Mouse (Mus musculus) embryonic stem cell, embryonic (primary cell): ENCODE measurements around the gene Ankrd28.

Source experiments
- CTCF ChIA-PET, 4 experiments: fragments of 300-600 bp in 2 of 4; fragments of 350-600 bp in 2 of 4; sonication (Branson Sonifier 250); formaldehyde crosslinking; loops; one replicate each; lab custom pipeline; 2022; ENCODE audit warnings: inconsistent platforms in 2 of 4; lab: Charles Lee
- POLR2A ChIA-PET, 4 experiments: fragments of 300-600 bp in 2 of 4; fragments of 350-600 bp in 2 of 4; sonication (Branson Sonifier 250); formaldehyde crosslinking; loops; one replicate each; lab custom pipeline; 2022; ENCODE audit warnings: antibody characterized with exemption in 4 of 4, inconsistent platforms in 1 of 4; lab: Charles Lee

The Ankrd28 gene

GRCm38 (mm10) chr14:31800976-31801375 lies 29.5 kb downstream of the Ankrd28 start:
- CTCF ChIA-PET: interaction anchor here in 2 of 4 experiments (0.6 to 1.0 kb wide), 6 partner anchors 20 to 1676 kb away, joined by 3 to 6 read pairs (median 3); no protein-coding TSS in a partner anchor
- POLR2A ChIA-PET: interaction anchor here in 3 of 4 experiments (0.5 to 1.6 kb wide), 7 partner anchors 9 to 1221 kb away, joined by 3 to 8 read pairs (median 4); partner anchors contain the start of gene Ankrd28 (in 1 of the 3)

- CTCF ChIA-PET: interaction anchor here in 1 of 4 experiments (1.0 kb wide), 1 partner anchor 256 kb away, joined by 3 read pairs; no protein-coding TSS in a partner anchor
- POLR2A ChIA-PET: interaction anchor here in 2 of 4 experiments (0.7 to 1.6 kb wide), 5 partner anchors 9 to 1221 kb away, joined by 3 to 8 read pairs (median 4); partner anchors contain the start of gene Oxnad1 (in 1 of the 2)
Measured at GRCm38 (mm10) chr14:31800446-31800845, 30.0 kb downstream of the Ankrd28 start.

GRCm38 (mm10) chr14:31798937-31799336 lies 31.5 kb downstream of the Ankrd28 start:
- ChIA-PET POLR2A (interaction anchor here in 1 of 4 experiments (0.5 to 1.5 kb wide), 3 partner anchors 36 to 1439 kb away, joined by 3 to 4 read pairs (median 4); partner anchors contain the start of gene Oxnad1), CTCF (no interaction called here)

- ChIA-PET POLR2A (no interaction called here), CTCF (interaction anchor here in 2 of 4 experiments (0.6 to 1.7 kb wide), 5 partner anchors 14 to 292 kb away, joined by 3 to 7 read pairs (median 3); no protein-coding TSS in a partner anchor)
Measured at GRCm38 (mm10) chr14:31795535-31795934, 34.9 kb downstream of the Ankrd28 start.

- POLR2A ChIA-PET: interaction anchor here in 1 of 4 experiments (1.0 to 1.1 kb wide), 3 partner anchors 14 to 392 kb away, joined by 3 read pairs; no protein-coding TSS in a partner anchor
- CTCF ChIA-PET: interaction anchor here in 3 of 4 experiments (0.6 to 1.7 kb wide), 9 partner anchors 13 to 293 kb away, joined by 3 to 7 read pairs (median 3); no protein-coding TSS in a partner anchor
Measured at GRCm38 (mm10) chr14:31794776-31795126, 35.7 kb downstream of the Ankrd28 start.

- POLR2A ChIA-PET: interaction anchor here in 1 of 4 experiments (1.0 to 1.1 kb wide), 3 partner anchors 13 to 391 kb away, joined by 3 read pairs; no protein-coding TSS in a partner anchor
- CTCF ChIA-PET: interaction anchor here (0.6 to 1.7 kb wide), 10 partner anchors 11 to 294 kb away, joined by 3 to 7 read pairs (median 3); no protein-coding TSS in a partner anchor
Measured at GRCm38 (mm10) chr14:31793979-31794775, 36.3 kb downstream of the Ankrd28 start.

GRCm38 (mm10) chr14:31790797-31791196 lies 39.7 kb downstream of the Ankrd28 start:
- ChIA-PET POLR2A (interaction anchor here in 2 of 4 experiments (0.6 to 2.0 kb wide), 4 partner anchors 10 to 22 kb away, joined by 3 to 6 read pairs (median 4); no protein-coding TSS in a partner anchor), CTCF (interaction anchor here (0.6 to 1.9 kb wide), 18 partner anchors 10 to 266 kb away, joined by 3 to 5 read pairs (median 3); no protein-coding TSS in a partner anchor)

- ChIA-PET POLR2A (interaction anchor here in 1 of 4 experiments (1.1 to 1.3 kb wide), 2 partner anchors 16 to 18 kb away, joined by 3 read pairs; no protein-coding TSS in a partner anchor), CTCF (interaction anchor here in 1 of 4 experiments (1.8 kb wide), 1 partner anchor 287 kb away, joined by 3 read pairs; no protein-coding TSS in a partner anchor)
Measured at GRCm38 (mm10) chr14:31786906-31787305, 43.5 kb downstream of the Ankrd28 start.

GRCm38 (mm10) chr14:31785681-31786080 lies 44.8 kb downstream of the Ankrd28 start:
- CTCF ChIA-PET: no interaction called here

GRCm38 (mm10) chr14:31784975-31785374 lies 45.5 kb downstream of the Ankrd28 start:
- CTCF ChIA-PET: no interaction called here
- POLR2A ChIA-PET: interaction anchor here in 2 of 4 experiments (0.5 to 1.3 kb wide), 4 partner anchors 17 to 381 kb away, joined by 3 to 4 read pairs (median 3); no protein-coding TSS in a partner anchor

More at GRCm38 (mm10) chr14:31785681-31786080, 44.8 kb downstream of the Ankrd28 start:
- POLR2A ChIA-PET: interaction anchor here in 1 of 4 experiments (1.1 to 1.2 kb wide), 2 partner anchors 39 to 167 kb away, joined by 3 to 4 read pairs; no protein-coding TSS in a partner anchor

- ChIA-PET CTCF (interaction anchor here (0.7 to 1.6 kb wide), 7 partner anchors 9 to 275 kb away, joined by 3 to 7 read pairs (median 3); no protein-coding TSS in a partner anchor), POLR2A (interaction anchor here (0.5 to 3.0 kb wide), 21 partner anchors 9 to 275 kb away, joined by 3 to 16 read pairs (median 4); partner anchors contain the start of gene Ankrd28 (in 1 of the 4))
Measured at GRCm38 (mm10) chr14:31781309-31782049, 49.0 kb downstream of the Ankrd28 start.

GRCm38 (mm10) chr14:31780412-31781233 lies 49.8 kb downstream of the Ankrd28 start:
- ChIA-PET POLR2A (interaction anchor here (0.6 to 3.0 kb wide), 19 partner anchors 8 to 276 kb away, joined by 3 to 16 read pairs (median 4); partner anchors contain the start of gene Ankrd28 (in 1 of the 4)), CTCF (interaction anchor here (0.6 to 1.6 kb wide), 10 partner anchors 10 to 276 kb away, joined by 3 to 7 read pairs (median 3); no protein-coding TSS in a partner anchor)

GRCm38 (mm10) chr14:31773518-31773917 lies 56.9 kb downstream of the Ankrd28 start:
- POLR2A ChIA-PET: interaction anchor here in 1 of 4 experiments (0.7 kb wide), 1 partner anchor 17 kb away, joined by 3 read pairs; no protein-coding TSS in a partner anchor
- CTCF ChIA-PET: no interaction called here

GRCm38 (mm10) chr14:31772251-31772650 lies 58.2 kb downstream of the Ankrd28 start:
- CTCF ChIA-PET: interaction anchor here in 1 of 4 experiments (0.8 to 1.0 kb wide), 2 partner anchors 19 to 284 kb away, joined by 3 to 4 read pairs; no protein-coding TSS in a partner anchor
- POLR2A ChIA-PET: interaction anchor here in 3 of 4 experiments (0.6 to 1.4 kb wide), 4 partner anchors 8 to 16 kb away, joined by 3 to 5 read pairs (median 4); no protein-coding TSS in a partner anchor

- CTCF ChIA-PET: interaction anchor here in 1 of 4 experiments (1.1 kb wide), 1 partner anchor 26 kb away, joined by 3 read pairs; no protein-coding TSS in a partner anchor
Measured at GRCm38 (mm10) chr14:31768531-31768930, 61.9 kb downstream of the Ankrd28 start.

GRCm38 (mm10) chr14:31764083-31764482 lies 66.4 kb downstream of the Ankrd28 start:
- CTCF ChIA-PET: no interaction called here
- POLR2A ChIA-PET: interaction anchor here in 1 of 4 experiments (1.3 kb wide), 1 partner anchor 10 kb away, joined by 3 read pairs; no protein-coding TSS in a partner anchor

More at GRCm38 (mm10) chr14:31768531-31768930, 61.9 kb downstream of the Ankrd28 start:
- POLR2A ChIA-PET: interaction anchor here in 2 of 4 experiments (0.6 to 4.0 kb wide), 8 partner anchors 10 to 100 kb away, joined by 3 to 16 read pairs (median 3); no protein-coding TSS in a partner anchor
